Mouse (Mus musculus) spleen, adult 2 months (tissue): ENCODE data around the gene Arid5a.

Source experiments
- CTCF ChIP-seq: fragments of 200-500 bp; IDR thresholded peaks from 2 replicates; pipeline ENCODE4 v1.5.1; 2011; ENCODE audit warnings: mild to moderate bottlenecking, inconsistent platforms; ENCODE audit not compliant: insufficient read depth, insufficient read length, insufficient replicate concordance; ENCODE audit errors: extremely low read depth
- POLR2A ChIP-seq: fragments of 200-500 bp; IDR thresholded peaks from 2 replicates; pipeline ENCODE4 v1.6.1; 2011; ENCODE audit warnings: low read depth, low read length, inconsistent platforms

DNA sequence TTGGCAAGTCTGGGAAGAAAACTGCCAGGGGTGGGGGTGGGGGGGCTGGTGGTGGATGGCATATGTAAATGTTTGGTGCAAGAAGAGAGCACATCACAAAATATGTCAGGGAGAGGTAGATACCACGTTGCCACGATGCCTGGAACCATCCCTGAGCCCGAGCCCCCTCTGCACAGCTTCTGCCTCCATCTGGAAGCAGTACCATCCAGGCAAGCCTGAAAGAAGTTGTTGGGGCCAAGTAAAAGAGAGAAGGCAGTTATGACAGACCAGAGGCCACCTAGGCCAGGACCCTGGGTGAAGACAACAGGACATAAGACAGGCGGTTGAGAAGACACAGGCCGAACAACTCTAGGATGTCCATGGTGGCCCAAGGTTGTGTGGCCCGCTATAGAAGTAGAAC is 7.0 kb upstream of the Arid5a start:
- TF ChIP-seq CTCF (no peak), POLR2A (no peak)
